8 mouse cellular contexts compared by ENCODE assay signal in the genomic region with DNA sequence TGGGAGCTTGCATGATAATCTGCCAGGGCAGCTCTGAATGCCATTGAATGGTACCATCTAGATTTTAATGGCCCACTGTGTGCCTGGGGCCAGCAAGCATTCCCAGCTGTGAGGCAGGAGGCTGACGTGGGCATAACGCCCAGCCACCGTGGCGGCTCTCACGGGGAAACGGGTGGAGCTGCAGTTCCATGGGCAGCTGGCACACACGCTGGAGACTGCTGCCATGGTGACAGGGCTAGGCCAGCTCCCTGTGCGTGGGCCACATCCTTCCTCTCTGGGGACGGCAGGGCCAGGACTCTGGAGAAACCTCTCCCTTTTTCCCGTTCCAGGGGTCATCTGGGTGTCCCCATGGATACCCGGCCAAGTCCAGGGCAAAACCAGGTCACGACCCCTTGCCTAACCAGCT. TPM values are rescaled to one million over a fixed set of nuclear protein-coding genes. Genes with fewer than 3 reads are reported as not detected.
DNase-seq lines count a peak whose midpoint lies in the region; ATAC-seq and TF ChIP-seq lines count a peak whose summit lies in the region.

No protein-coding gene starts in this region.

- no peak overlapping the region for H3K4me3 ChIP-seq in intestine, postnatal 0 days (ENCODE audit: low read depth, low read length)
- H3K4me3 ChIP-seq in intestine, embryonic 16.5 days (ENCODE audit: low read length) = no peak overlapping the region
- no peak overlapping the region for H3K4me3 ChIP-seq in embryonic facial prominence, embryonic 14.5 days (ENCODE audit: low read depth, low read length)
- no peak overlapping the region for H3K4me3 ChIP-seq in midbrain, embryonic 13.5 days (replicated peaks)

- no peaks in the 10 kb centered on the region for H3K4me1 ChIP-seq in intestine, postnatal 0 days (replicated peaks; ENCODE audit: control insufficient read depth, insufficient read depth, low read length)
- H3K4me1 ChIP-seq in intestine, embryonic 16.5 days (ENCODE audit: control insufficient read depth, insufficient read depth, low read length) = 0 out of 2 replicates have a peak, but pooled peaks cover 4% of the 10 kb centered on the region
- no peaks in the 10 kb centered on the region for H3K4me1 ChIP-seq in embryonic facial prominence, embryonic 14.5 days (ENCODE audit: control insufficient read depth, insufficient read depth, low read length)
- H3K4me1 ChIP-seq in midbrain, embryonic 13.5 days (replicated peaks) = peaks cover 27% of the 10 kb centered on the region

- intact Hi-C loops in heart, postnatal 25 days (cut with DNase I) = no loop called here

- no peak overlapping the region for H3K4me2 ChIP-seq in intestine, postnatal 0 days (replicated peaks; ENCODE audit: low read depth)
- no peak overlapping the region for H3K4me2 ChIP-seq in intestine, embryonic 16.5 days (ENCODE audit: low read depth, low read length)
- no peak overlapping the region for H3K4me2 ChIP-seq in embryonic facial prominence, embryonic 14.5 days (ENCODE audit: low read depth, low read length)
- no peak overlapping the region for H3K4me2 ChIP-seq in midbrain, embryonic 13.5 days (replicated peaks)

- DNase-seq in embryonic facial prominence, embryonic 14.5 days (ENCODE audit: low spot score) = peak; percentile 55
- DNase-seq in heart, postnatal 25 days (ENCODE audit: low spot score) = peak; percentile 55
- peak; percentile 94 for DNase-seq in layer of hippocampus, adult 9-11 months
- DNase-seq in spleen, postnatal 14 days (ENCODE audit: low spot score in 2 of 2) = no peak
- DNase-seq in T-cell, adult 2 months (ENCODE audit: low spot score) = no peak

- H3K27ac ChIP-seq in intestine, postnatal 0 days (ENCODE audit: low read depth, low read length) = no peak overlapping the region
- no peak overlapping the region for H3K27ac ChIP-seq in intestine, embryonic 16.5 days (ENCODE audit: low read length)
- H3K27ac ChIP-seq in embryonic facial prominence, embryonic 14.5 days (replicated peaks; ENCODE audit: low read depth, low read length) = no peak overlapping the region
- H3K27ac ChIP-seq in midbrain, embryonic 13.5 days = peak overlapping the region; percentile 44; the same call in 1 of the 2 replicates

- 0 out of 2 replicates have a peak, but pooled peaks have one; percentile 19 for ATAC-seq in intestine, postnatal 0 days
- no peak for ATAC-seq in intestine, embryonic 16.5 days
- ATAC-seq in embryonic facial prominence, embryonic 14.5 days (ENCODE audit: low read depth) = peak; percentile 23; the same call in 1 of the 2 replicates
- peak; percentile 57 for ATAC-seq in midbrain, embryonic 13.5 days

- no peak overlapping the region for H3K9ac ChIP-seq in intestine, postnatal 0 days (ENCODE audit: low read depth, low read length)
- no peak overlapping the region for H3K9ac ChIP-seq in intestine, embryonic 16.5 days (ENCODE audit: low read depth, low read length)
- H3K9ac ChIP-seq in embryonic facial prominence, embryonic 14.5 days (ENCODE audit: low read depth, low read length) = no peak overlapping the region
- no peak overlapping the region for H3K9ac ChIP-seq in midbrain, embryonic 13.5 days (replicated peaks)

- 64% methylated on average over 12 of the region's 12 CpGs for WGBS in intestine, postnatal 0 days
- WGBS in intestine, embryonic 16.5 days = 62% methylated on average over 12 of the region's 12 CpGs
- 59% methylated on average over 12 of the region's 12 CpGs for WGBS in embryonic facial prominence, embryonic 14.5 days
- WGBS in midbrain, embryonic 13.5 days = 60% methylated on average over 12 of the region's 12 CpGs

- H3K27me3 ChIP-seq in intestine, postnatal 0 days (replicated peaks; ENCODE audit: control insufficient read depth, insufficient read depth, low read length) = no peaks in the 10 kb centered on the region
- H3K27me3 ChIP-seq in intestine, embryonic 16.5 days (replicated peaks; ENCODE audit: control insufficient read depth, insufficient read depth, low read length) = no peaks in the 10 kb centered on the region
- H3K27me3 ChIP-seq in embryonic facial prominence, embryonic 14.5 days (replicated peaks; ENCODE audit: control insufficient read depth, insufficient read depth, low read length) = no peaks in the 10 kb centered on the region
- H3K27me3 ChIP-seq in midbrain, embryonic 13.5 days = no peaks in the 10 kb centered on the region

- H3K36me3 ChIP-seq in intestine, postnatal 0 days (ENCODE audit: control insufficient read depth, insufficient read depth) = no peaks in the 10 kb centered on the region
- no peaks in the 10 kb centered on the region; the same call in 1 of the 2 replicates for H3K36me3 ChIP-seq in intestine, embryonic 16.5 days (ENCODE audit: control insufficient read depth, insufficient read depth, low read length)
- no peaks in the 10 kb centered on the region for H3K36me3 ChIP-seq in embryonic facial prominence, embryonic 14.5 days (ENCODE audit: control insufficient read depth, insufficient read depth, low read length)
- H3K36me3 ChIP-seq in midbrain, embryonic 13.5 days = no peaks in the 10 kb centered on the region

- no peaks in the 10 kb centered on the region for H3K9me3 ChIP-seq in intestine, postnatal 0 days (ENCODE audit: control insufficient read depth)
- peaks cover 8% of the 10 kb centered on the region for H3K9me3 ChIP-seq in intestine, embryonic 16.5 days (ENCODE audit: control insufficient read depth, low read length)
- H3K9me3 ChIP-seq in embryonic facial prominence, embryonic 14.5 days (ENCODE audit: control insufficient read depth, low read length) = peaks cover 9% of the 10 kb centered on the region; the same call in 1 of the 2 replicates
- H3K9me3 ChIP-seq in midbrain, embryonic 13.5 days = peaks cover 4% of the 10 kb centered on the region; the same call in 1 of the 2 replicates

- no peak for TF ChIP-seq CTCF in intestine, postnatal 0 days (IDR thresholded peaks at IDR 0.05; ENCODE audit: low read depth)

RNA-seq across cellular contexts. Expression of gene Ncor2, which starts 47.2 kb away (rescaled TPM):
- polyA plus RNA-seq in intestine, postnatal 0 days (2015; fragmentation: Nextera tagmentation; extraction: Ambion mirVana) = 7.1 and 7.6 TPM in 2 replicates
- polyA plus RNA-seq in intestine, embryonic 16.5 days (2015; fragmentation: Nextera tagmentation; extraction: Ambion mirVana) = 13.1 and 14.4 TPM in 2 replicates
- polyA plus RNA-seq in embryonic facial prominence, embryonic 14.5 days (2014; fragmentation: Nextera tagmentation; extraction: Ambion mirVana) = 34.9 and 37.3 TPM in 2 replicates
- 10 to 100 TPM; 67.8 to 89.5 TPM for total RNA-seq in heart, postnatal 25 days (2021)
- 20.2 and 22.6 TPM in 2 replicates for polyA plus RNA-seq in midbrain, embryonic 13.5 days (2015; fragmentation: Nextera tagmentation; extraction: Ambion mirVana)

Comparison
In these comparisons a context has a peak if more than half of its experiments do, and no peak if none do; other contexts are left out.
1. DNase-seq: peak in embryonic facial prominence, embryonic 14.5 days (single experiment), heart, postnatal 25 days (single experiment) and layer of hippocampus, adult 9-11 months (single experiment); none in spleen, postnatal 14 days (0 of 2) and T-cell, adult 2 months (single experiment).